Mouse (Mus musculus): ENCODE results near the gene Cyp24a1.
"Not testable (repeated sequence)": the region's sequence is repeated elsewhere in the genome, so short reads cannot be mapped to it uniquely, and the experiment has no call there.

Cyp24a1 gene

DNA sequence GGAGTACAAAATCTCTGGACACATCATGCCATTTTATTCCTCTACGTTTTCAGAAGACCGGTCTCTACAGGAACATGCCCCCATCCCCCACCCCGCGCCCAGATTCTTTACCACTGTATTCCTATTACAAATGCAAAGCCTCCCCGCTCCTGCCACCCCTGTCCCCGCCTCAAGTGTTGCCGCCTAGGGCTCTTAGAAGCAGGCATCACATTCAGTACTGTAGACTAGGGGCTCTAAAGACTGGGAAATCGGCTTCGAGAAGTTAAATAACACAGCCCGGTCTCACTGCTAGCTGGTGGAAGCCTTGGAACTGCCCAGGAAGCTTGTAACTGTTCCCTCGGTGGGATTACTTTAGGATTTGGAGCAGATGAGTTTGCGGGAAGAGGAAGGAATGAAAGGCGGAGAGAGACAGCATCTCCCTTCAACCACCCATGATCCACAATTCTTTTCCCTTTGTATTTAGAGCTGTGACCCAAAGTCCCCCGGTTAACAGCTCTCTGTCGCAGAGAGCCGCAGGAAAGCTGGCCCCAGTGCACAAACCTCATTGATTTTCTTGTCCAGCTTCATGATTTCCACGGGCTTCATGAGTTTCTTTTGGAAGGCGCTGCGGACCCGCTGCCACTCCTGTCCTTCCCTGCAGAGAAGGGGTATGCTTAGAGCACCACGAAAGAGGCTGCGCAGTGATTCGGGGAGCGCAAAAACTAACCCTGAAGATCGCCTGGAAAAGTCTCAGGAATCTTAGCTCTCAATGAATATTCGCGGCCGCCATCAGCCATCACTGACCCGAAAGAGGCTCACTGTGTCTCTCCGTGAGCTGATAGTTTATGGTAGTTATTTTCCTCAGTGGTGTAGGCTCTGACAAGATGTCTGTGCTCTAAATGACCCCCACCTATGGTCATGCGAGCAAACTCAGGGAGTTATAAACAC is 1.9 kb downstream of the Cyp24a1 start:
- no peak for DNase-seq (ENCODE audit: low spot score in 2 of 2)

DNA sequence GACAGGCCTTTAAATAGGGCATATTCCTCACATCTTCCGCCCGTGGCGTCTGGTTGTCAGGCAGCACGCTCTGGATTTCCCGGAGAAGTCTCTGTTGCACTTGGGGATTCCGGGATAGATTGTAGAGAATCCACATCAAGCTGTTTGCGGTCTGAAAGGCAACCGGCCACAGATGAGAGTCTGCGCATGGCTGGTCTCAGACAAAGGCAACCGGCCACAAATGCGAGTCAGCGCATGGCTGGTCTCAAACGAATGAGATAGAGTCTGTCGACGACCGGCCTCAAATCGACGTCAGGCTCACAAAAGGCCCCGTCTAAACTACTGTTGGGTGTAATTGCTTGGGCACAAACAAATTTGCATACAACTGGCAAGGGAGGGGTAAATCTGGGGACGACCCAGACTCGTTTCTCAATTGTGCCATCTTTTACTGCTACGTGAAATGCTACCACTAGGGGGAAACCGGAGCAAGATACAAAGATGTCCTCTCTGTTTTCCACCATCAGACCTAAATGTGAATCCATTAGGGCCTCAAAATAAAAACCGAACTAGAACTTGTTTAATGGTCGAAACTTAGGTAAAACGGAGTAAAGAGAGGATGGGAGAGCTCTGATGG is 8.9 kb downstream of the Cyp24a1 start:
- DNase-seq (ENCODE audit: low spot score in 2 of 2), result no peak

- no peak for DNase-seq (ENCODE audit: low spot score in 2 of 2)
Measured at GRCm38 (mm10) chr2:170487202-170487601, 9.7 kb downstream of the Cyp24a1 start.

DNA sequence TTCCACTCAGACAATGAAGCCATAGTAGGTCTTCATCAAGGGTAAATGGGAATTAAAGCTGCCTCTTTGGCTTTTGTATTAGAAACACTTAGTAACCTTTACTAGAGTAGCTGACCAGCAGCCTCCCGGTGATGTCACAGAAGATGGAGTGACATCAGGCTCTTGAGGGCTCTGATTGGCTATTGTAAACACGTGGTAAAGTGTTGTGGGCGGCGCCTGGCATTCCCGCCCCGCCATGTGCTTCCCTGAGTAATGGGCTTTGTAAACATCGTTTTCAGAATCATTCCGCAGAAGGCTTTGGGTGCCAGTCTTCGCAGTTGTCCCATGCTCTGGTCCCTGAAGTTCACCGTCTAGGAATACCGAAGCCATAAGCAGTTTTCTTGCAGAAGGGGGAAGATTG is 13.0 kb downstream of the Cyp24a1 start:
- no peak for DNase-seq (ENCODE audit: low spot score in 2 of 2)

GRCm38 (mm10) chr2:170482019-170482540 is 14.9 kb downstream of the Cyp24a1 start:
- no peak for DNase-seq (ENCODE audit: low spot score in 2 of 2)

- no peak for DNase-seq (ENCODE audit: low spot score in 2 of 2)
Measured at GRCm38 (mm10) chr2:170476643-170477042, 20.3 kb downstream of the Cyp24a1 start.

- DNase-seq (ENCODE audit: low spot score in 2 of 2), result no peak
Measured at GRCm38 (mm10) chr2:170476215-170476614, 20.7 kb downstream of the Cyp24a1 start.

- DNase-seq (ENCODE audit: low spot score in 2 of 2), result no peak
Measured at GRCm38 (mm10) chr2:170475164-170475563, 21.8 kb downstream of the Cyp24a1 start.

GRCm38 (mm10) chr2:170474125-170474524 is 22.8 kb downstream of the Cyp24a1 start:
- DNase-seq (ENCODE audit: low spot score in 2 of 2), result no peak

GRCm38 (mm10) chr2:170470591-170470990 is 26.4 kb downstream of the Cyp24a1 start:
- no peak for DNase-seq (ENCODE audit: low spot score in 2 of 2)

DNA sequence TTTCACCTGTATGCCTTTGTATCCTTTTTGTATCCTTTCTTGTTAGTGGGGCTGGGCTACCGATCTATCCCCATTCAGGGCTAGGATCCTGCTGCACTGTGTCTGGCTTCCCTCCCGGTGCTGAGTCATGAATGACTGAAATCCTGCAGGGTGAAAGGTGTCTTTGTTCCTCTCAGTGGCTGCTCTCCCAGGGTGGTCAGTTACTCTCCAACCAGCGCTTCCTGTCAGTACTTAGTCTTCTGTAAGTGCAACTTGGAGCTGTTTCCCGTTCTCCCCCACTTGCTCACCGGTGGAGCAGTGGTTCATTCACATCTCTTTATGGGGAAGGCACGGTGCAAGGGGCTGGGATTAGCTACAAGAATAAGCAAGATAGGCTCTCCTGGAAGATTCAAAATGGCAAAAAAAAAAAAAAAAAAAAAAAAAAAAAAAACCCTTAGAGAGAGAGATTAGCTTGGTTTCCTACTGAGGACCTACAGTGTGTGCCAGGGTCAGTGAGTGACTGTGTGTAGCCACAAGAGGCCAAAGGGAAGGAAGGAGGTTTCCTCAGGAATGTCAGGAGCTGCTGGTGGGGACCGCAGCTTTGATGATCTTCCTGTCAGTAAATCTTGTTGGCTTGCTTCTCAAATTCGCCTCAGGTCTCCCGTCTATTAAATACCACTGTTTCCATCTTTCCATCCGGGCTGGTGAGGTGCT is 27.2 kb downstream of the Cyp24a1 start:
- no peak for DNase-seq (ENCODE audit: low spot score in 2 of 2)

GRCm38 (mm10) chr2:170468009-170468408 is 28.9 kb downstream of the Cyp24a1 start:
- DNase-seq (ENCODE audit: low spot score in 2 of 2), result no peak

GRCm38 (mm10) chr2:170464817-170465216 is 32.1 kb downstream of the Cyp24a1 start:
- DNase-seq (ENCODE audit: low spot score in 2 of 2), result no peak

- DNase-seq (ENCODE audit: low spot score in 2 of 2), result no peak
Measured at GRCm38 (mm10) chr2:170461652-170462051, 35.3 kb downstream of the Cyp24a1 start.

- no peak for DNase-seq (ENCODE audit: low spot score in 2 of 2)
Measured at GRCm38 (mm10) chr2:170459805-170460204, 37.1 kb downstream of the Cyp24a1 start.

- DNase-seq (ENCODE audit: low spot score in 2 of 2), result no peak
Measured at GRCm38 (mm10) chr2:170459183-170459582, 37.8 kb downstream of the Cyp24a1 start.

GRCm38 (mm10) chr2:170453809-170454208 is 43.1 kb downstream of the Cyp24a1 start:
- not testable (repeated sequence) for DNase-seq (ENCODE audit: low spot score in 2 of 2)

- peak; percentile 64 to 82 for DNase-seq (ENCODE audit: low spot score in 2 of 2)
Measured at GRCm38 (mm10) chr2:170450933-170451332, 46.0 kb downstream of the Cyp24a1 start.

- no peak for DNase-seq (ENCODE audit: low spot score in 2 of 2)
Measured at GRCm38 (mm10) chr2:170447651-170448050, 49.3 kb downstream of the Cyp24a1 start.

DNA sequence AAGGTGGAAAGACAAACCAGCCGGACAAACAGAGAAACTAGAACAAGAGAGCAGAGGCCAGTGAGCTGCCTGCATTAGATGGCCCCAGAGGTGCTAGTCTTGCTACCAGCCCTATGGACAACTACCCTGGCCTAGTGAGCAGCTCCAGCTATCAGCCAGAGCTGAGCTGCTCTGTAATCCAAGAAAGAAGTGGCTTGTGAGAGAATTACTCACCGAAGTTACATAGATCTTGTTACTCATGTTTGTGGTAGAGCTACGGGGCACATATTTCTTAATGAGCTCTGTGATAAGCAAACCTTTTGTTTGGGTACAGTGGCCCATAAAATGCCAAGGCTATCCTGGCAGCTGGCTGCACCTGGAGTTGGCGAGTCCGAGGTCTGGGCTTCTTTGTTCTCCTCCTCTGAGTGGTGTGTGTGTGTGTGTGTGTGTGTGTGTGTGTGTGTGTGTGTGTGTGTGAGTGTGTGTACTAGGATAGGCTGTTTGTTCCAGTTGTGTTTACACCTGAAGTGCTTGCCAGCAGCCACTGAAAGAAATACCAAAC is 50.0 kb downstream of the Cyp24a1 start:
- no peak for DNase-seq (ENCODE audit: low spot score in 2 of 2)

GRCm38 (mm10) chr2:170445861-170446260 is 51.1 kb downstream of the Cyp24a1 start:
- DNase-seq (ENCODE audit: low spot score in 2 of 2), result no peak

GRCm38 (mm10) chr2:170442535-170442934 is 54.4 kb downstream of the Cyp24a1 start:
- no peak for DNase-seq (ENCODE audit: low spot score in 2 of 2)
